Mouse (Mus musculus): ENCODE measurements around the gene Zglp1. TPM values are rescaled to one million over a fixed set of nuclear protein-coding genes. Genes with fewer than 3 reads are reported as not detected.

The Zglp1 gene
- polyA plus RNA-seq (2017; shearing (Covaris generic)) = not detected

DNA sequence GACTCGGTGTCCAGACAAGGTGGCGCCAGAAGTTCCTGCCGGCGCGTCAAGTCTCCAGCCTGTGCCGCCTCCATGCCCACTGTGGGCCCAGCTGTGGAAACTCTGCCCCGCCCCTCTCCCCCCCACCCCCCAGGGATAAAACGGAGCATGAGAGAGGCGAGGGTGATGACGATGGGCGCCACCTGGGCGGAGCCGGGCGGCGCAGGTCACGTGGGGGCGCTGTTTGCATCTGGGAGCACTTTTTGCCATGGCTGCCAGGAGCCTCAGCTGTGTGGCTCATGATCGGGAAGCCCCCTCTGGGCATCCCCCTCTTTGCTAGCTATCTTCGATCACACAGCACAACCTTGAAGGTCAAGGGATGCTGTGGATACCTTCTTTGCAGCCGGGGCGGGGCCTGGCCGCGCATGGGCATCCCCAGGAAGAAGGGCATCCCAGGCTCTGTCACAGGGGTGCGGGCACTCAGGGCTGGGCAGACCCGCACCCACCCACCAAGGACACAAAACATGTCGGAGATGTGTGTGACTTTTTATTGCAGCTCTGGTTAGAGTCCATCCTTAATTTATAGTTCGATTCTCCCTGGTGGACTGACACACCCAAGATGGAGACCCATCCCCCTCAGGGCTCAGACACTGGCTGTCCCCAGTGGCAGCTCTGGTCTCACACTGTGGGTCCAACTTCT is at the start of gene Zglp1:
Gene Zglp1, minus strand, starts transcription at position 88 of the 679 bp plus-strand sequence.

DNA sequence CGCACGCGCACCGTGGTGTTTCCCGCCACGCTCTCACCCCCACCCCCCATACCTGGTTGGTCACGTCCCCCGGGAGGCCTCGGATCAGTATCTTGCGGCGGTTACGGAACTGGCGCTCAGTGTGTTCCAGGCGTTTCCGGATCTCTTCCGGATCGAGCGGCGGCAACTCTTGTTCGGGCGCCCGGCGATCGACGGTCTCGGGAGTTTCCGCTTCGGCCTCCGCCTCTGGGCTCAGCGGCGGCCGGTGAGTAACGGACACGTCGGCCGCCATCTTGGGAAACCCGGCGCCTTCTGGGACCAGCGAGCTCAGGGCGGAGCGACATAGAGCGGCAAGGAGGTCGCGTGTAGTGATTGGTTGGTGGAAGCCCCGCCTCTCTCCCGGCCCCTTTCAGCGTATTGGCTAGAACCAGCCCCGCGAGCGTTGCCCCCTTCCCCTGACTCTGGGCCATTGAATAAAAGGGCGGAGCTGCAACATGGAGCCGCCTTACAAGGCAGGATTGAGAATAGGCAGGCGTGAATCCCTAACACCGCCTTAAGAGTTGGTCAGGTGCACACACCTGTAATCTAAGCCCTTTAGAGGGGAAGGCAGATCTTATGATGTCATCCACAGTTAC is 24.9 kb upstream of the Zglp1 start, which contains the start of the genes Gm38431 and Raver1:
Gene Gm38431, minus strand, starts transcription at position 291 of the 614 bp plus-strand sequence.
Gene Raver1, minus strand, starts transcription at position 302 of the 614 bp plus-strand sequence.

DNA sequence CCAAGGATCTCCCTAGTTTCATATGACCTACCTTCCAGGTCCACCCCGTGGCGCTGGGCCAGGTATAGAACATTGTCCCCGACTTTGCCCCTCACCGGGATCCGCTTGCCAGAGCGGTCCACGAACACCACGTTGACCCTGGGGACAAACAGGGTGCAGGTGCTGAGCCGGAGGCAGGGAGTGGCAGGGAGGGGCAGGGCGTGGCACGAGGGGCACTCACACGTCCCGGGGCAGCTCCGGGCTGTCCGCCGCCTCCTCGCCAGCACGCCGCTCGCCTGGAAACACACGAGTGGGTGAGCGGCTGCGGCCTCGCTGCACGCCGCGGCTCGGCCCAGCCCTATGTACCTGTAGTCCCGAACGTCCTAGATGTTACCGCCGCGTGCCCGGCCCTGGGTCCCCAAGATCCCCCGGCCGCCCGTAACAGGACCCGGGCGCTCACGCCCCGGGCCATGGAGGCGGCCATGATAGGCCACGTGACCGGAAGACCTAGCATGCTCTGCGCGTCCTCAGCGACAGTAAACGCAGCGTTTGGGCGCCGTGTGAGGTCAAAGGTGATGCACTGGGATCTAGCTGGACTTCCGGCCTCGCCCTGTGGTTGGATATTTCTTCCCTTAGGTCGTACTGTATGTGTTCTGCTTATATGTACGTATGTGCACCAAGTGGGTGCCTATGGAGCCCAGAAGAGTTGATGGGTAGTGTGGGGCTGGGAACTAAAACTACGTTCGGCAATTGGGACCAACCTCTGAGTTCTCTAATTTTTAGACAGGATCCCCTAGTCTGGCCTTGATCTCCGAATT is 6.3 kb upstream of the Zglp1 start, which contains the start of the genes Gm49373 and Fdx1l:
Gene Gm49373, minus strand, starts transcription at position 53 of the 797 bp plus-strand sequence.
Gene Fdx1l, minus strand, starts transcription at position 571 of the 797 bp plus-strand sequence.

DNA sequence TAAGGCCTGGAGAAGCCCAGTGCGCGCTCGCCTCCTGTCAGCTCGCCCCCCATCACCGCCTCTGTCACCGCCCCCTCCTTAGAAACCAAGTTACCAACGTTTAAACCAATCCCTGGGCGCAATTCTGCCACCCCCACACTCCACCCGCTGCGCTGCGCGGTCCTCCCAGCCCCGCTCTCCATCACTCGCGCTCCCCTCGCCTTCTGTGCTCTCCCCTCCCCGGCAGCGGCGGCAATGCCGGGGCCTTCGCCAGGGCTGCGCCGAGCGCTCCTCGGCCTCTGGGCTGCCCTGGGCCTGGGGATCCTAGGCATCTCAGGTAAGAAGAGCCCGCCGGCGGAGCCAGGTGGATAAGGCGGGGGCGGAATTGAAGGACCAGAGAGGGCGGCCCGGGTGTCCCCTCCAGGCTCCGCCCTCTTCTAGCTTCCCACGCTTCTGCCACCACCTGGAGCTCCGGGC is 35.0 kb downstream of the Zglp1 start, which contains the start of gene Icam5:
Gene Icam5, plus strand, starts transcription at position 178 of the 456 bp plus-strand sequence.

DNA sequence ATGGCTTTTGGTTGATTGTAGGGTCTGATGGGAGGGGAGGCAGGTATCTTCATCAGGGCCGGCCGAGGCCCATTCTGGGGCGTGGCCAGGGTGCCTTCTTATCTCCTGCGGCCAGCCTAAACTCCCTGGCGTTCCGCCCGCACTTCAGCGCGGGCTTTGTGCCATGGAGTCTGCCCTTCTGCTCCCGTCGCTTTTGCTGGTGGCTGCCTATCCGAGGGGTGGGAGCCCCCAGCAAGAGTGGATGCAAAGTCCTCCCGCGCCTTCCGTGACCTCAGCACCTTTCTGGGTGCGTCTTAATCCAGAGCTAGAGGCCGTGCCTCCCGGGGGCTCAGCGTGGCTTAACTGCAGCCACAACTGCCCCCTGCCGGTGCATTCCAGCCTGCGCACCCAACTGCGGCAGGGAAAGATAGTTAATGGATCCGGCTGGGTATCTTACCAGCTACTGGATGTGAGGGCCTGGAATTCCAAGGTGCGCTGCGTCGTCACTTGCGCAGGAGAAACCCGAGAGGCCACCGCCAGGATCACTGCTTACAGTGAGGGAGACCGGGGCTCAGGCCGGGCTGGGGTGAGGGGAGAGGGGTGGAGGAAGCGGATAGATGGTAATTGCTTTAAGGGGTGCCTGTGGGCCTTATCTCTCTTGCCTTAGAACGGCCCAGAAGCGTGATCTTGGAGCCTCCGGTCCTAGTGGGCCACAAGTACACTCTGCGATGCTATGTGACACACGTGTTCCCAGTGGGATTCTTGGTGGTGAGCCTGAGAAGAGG is 37.4 kb downstream of the Zglp1 start, which contains the start of gene Icam4:
Gene Icam4, plus strand, starts transcription at position 83 of the 764 bp plus-strand sequence.

DNA sequence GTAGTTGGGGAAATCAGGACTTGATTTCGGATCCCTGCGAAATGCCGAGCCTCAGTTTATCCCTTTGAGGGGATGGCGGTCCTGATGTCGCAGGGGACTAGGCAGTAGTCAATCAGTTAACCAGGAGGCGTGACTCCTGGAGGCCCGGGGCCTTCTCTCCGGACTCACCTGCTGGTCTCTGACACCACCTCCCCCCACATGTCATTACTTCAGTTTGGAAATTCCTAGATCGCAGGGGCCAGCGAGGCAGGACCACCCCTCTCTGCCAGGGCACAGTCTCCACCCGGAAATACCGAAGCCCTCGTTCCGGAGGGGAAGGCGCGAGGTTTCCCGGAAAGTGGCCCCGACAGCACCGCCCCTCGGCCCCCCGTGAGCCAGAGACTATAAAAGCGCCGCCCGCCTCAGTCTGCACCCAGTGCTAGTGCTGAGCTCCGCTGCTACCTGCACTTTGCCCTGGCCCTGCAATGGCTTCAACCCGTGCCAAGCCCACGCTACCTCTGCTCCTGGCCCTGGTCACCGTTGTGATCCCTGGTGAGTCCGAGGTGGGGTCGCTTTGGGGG is 51.2 kb downstream of the Zglp1 start, which contains the start of gene Icam1:
Gene Icam1, plus strand, starts transcription at position 415 of the 560 bp plus-strand sequence.

Other genes starting within 250 kb of the Zglp1 start
- not detected for gene Rdh8, start 248.6 kb downstream of the Zglp1 start, polyA plus RNA-seq (2017; shearing (Covaris generic))
- 64.3 TPM for gene A230050P20Rik, start 198.5 kb downstream of the Zglp1 start, polyA plus RNA-seq (2017; shearing (Covaris generic))
- 1.5 TPM for gene Angptl6, start 187.4 kb downstream of the Zglp1 start, polyA plus RNA-seq (2017; shearing (Covaris generic))
- 94.9 TPM for gene Ppan, start 178.9 kb downstream of the Zglp1 start, polyA plus RNA-seq (2017; shearing (Covaris generic))
- gene Eif3g, start 168.5 kb downstream of the Zglp1 start, polyA plus RNA-seq (2017; shearing (Covaris generic)) = 278 TPM
- 116 TPM for gene Dnmt1, start 107.2 kb downstream of the Zglp1 start, polyA plus RNA-seq (2017; shearing (Covaris generic))
- 30.5 TPM for gene S1pr2, start 90.3 kb downstream of the Zglp1 start, polyA plus RNA-seq (2017; shearing (Covaris generic))
- 138 TPM for gene Mrpl4, start 64.4 kb downstream of the Zglp1 start, polyA plus RNA-seq (2017; shearing (Covaris generic))
- gene Icam1, start 51.1 kb downstream of the Zglp1 start, polyA plus RNA-seq (2017; shearing (Covaris generic)) = 144 TPM
- 2.7 TPM for gene Icam4, start 37.7 kb downstream of the Zglp1 start, polyA plus RNA-seq (2017; shearing (Covaris generic))
- 1.4 TPM for gene Icam5, start 35.0 kb downstream of the Zglp1 start, polyA plus RNA-seq (2017; shearing (Covaris generic))
- 0.29 TPM for gene Gm49373, start 6.0 kb upstream of the Zglp1 start, polyA plus RNA-seq (2017; shearing (Covaris generic))
- 39.6 TPM for gene Fdx1l, start 6.5 kb upstream of the Zglp1 start, polyA plus RNA-seq (2017; shearing (Covaris generic))
- 5.8 TPM for gene Gm38431, start 24.9 kb upstream of the Zglp1 start, polyA plus RNA-seq (2017; shearing (Covaris generic))
- 72.7 TPM for gene Raver1, start 24.9 kb upstream of the Zglp1 start, polyA plus RNA-seq (2017; shearing (Covaris generic))
- 120 TPM for gene Tyk2, start 64.2 kb upstream of the Zglp1 start, polyA plus RNA-seq (2017; shearing (Covaris generic))
- 345 TPM for gene Cdc37, start 82.9 kb upstream of the Zglp1 start, polyA plus RNA-seq (2017; shearing (Covaris generic))
- 0.62 TPM for gene Pde4a, start 98.6 kb upstream of the Zglp1 start, polyA plus RNA-seq (2017; shearing (Covaris generic))
- gene Keap1, start 172.3 kb upstream of the Zglp1 start, polyA plus RNA-seq (2017; shearing (Covaris generic)) = 48.0 TPM
- gene S1pr5, start 181.3 kb upstream of the Zglp1 start, polyA plus RNA-seq (2017; shearing (Covaris generic)) = not detected
- 76.7 TPM for gene Atg4d, start 198.2 kb upstream of the Zglp1 start, polyA plus RNA-seq (2017; shearing (Covaris generic))
- 31.1 TPM for gene Kri1, start 220.9 kb upstream of the Zglp1 start, polyA plus RNA-seq (2017; shearing (Covaris generic))
- gene Cdkn2d, start 224.3 kb upstream of the Zglp1 start, polyA plus RNA-seq (2017; shearing (Covaris generic)) = 105 TPM
- 2.6 TPM for gene Ap1m2, start 245.2 kb upstream of the Zglp1 start, polyA plus RNA-seq (2017; shearing (Covaris generic))

Measured in inflammation-experienced regulatory T-cells, adult 16 weeks (primary cell).